Mouse (Mus musculus): Measurements from ENCODE around the gene Mrpl38.
"Not testable (repeated sequence)": the region's sequence is repeated elsewhere in the genome, so short reads cannot be mapped to it uniquely, and the experiment has no call there.

The Mrpl38 gene

GRCm38 (mm10) chr11:116145481-116146293, 7.0 kb upstream of the Mrpl38 start:
- DNase-seq (ENCODE audit: low read depth, low spot score): no peak

GRCm38 (mm10) chr11:116143468-116143867, 4.8 kb upstream of the Mrpl38 start:
- no peak for DNase-seq (ENCODE audit: low read depth, low spot score)

GRCm38 (mm10) chr11:116142211-116142991, 3.7 kb upstream of the Mrpl38 start:
- no peak for DNase-seq (ENCODE audit: low read depth, low spot score)

GRCm38 (mm10) chr11:116138096-116138467, 586 bp downstream of the Mrpl38 start:
- no peak for DNase-seq (ENCODE audit: low read depth, low spot score)

GRCm38 (mm10) chr11:116134171-116134570, 4.5 kb downstream of the Mrpl38 start:
- no peak for DNase-seq (ENCODE audit: low read depth, low spot score)

GRCm38 (mm10) chr11:116133497-116133896, 5.2 kb downstream of the Mrpl38 start:
- DNase-seq (ENCODE audit: low read depth, low spot score): no peak

GRCm38 (mm10) chr11:116132366-116133333, 6.0 kb downstream of the Mrpl38 start:
- DNase-seq (ENCODE audit: low read depth, low spot score): no peak

- DNase-seq (ENCODE audit: low read depth, low spot score): no peak
These were observed 7.1 kb downstream of the Mrpl38 start for GRCm38 (mm10) chr11:116131349-116132170.

GRCm38 (mm10) chr11:116130488-116131205, 8.0 kb downstream of the Mrpl38 start, which contains the start of gene Trim65:
Gene Trim65 (minus strand): TSS chr11:116131128.
- peak; percentile 84 for DNase-seq (ENCODE audit: low read depth, low spot score)

GRCm38 (mm10) chr11:116129993-116130487, 8.6 kb downstream of the Mrpl38 start:
- no peak for DNase-seq (ENCODE audit: low read depth, low spot score)

GRCm38 (mm10) chr11:116129091-116129790, 9.4 kb downstream of the Mrpl38 start:
- no peak for DNase-seq (ENCODE audit: low read depth, low spot score)

- DNase-seq (ENCODE audit: low read depth, low spot score): no peak
These were observed 10.7 kb downstream of the Mrpl38 start for GRCm38 (mm10) chr11:116127986-116128385.

GRCm38 (mm10) chr11:116127156-116127980, 11.3 kb downstream of the Mrpl38 start, which contains the start of gene Trim47:
Gene Trim47 (minus strand): TSS chr11:116127210.
- DNase-seq (ENCODE audit: low read depth, low spot score): peak; percentile 60

- no peak for DNase-seq (ENCODE audit: low read depth, low spot score)
These were observed 12.4 kb downstream of the Mrpl38 start for GRCm38 (mm10) chr11:116126261-116126660.

GRCm38 (mm10) chr11:116121731-116122245, 16.9 kb downstream of the Mrpl38 start:
- DNase-seq (ENCODE audit: low read depth, low spot score): not testable (repeated sequence)

GRCm38 (mm10) chr11:116117819-116118218, 20.8 kb downstream of the Mrpl38 start:
- DNase-seq (ENCODE audit: low read depth, low spot score): no peak

GRCm38 (mm10) chr11:116117241-116117640, 21.4 kb downstream of the Mrpl38 start:
- no peak for DNase-seq (ENCODE audit: low read depth, low spot score)

Data from retina, postnatal 7 days (tissue).